Mouse (Mus musculus) mouse trophoblast stem cell (cell line): ENCODE data around the gene Slc25a53.
"Not testable (repeated sequence)": the region's sequence is repeated elsewhere in the genome, so short reads cannot be mapped to it uniquely, and the experiment has no call there.

Experiments used
- in situ Hi-C, 2 experiments: fragments of 300-500 bp; cut with MseI, MboI; formaldehyde crosslinking; loops; 2 replicates in 1 of 2; 3 replicates in 1 of 2; pipeline ENCODE4 v1.15.1; 2025

Slc25a53 gene

GRCm38 (mm10) chrX:137038000-137038483 is at the start of gene Slc25a53:
TSS of gene Slc25a53 (minus strand) at chrX:137038302.
- in situ Hi-C loops: no loop called here

GRCm38 (mm10) chrX:137063202-137063601 is 25.1 kb upstream of the Slc25a53 start:
- in situ Hi-C loops: no loop called here

GRCm38 (mm10) chrX:137049425-137050225 is 11.5 kb upstream of the Slc25a53 start, which contains the start of gene Fam199x:
TSS of gene Fam199x (plus strand) at chrX:137049594.
- in situ Hi-C loops: no loop called here

- in situ Hi-C loops: no loop called here
Measured at GRCm38 (mm10) chrX:137049060-137049424, 10.9 kb upstream of the Slc25a53 start.

GRCm38 (mm10) chrX:137038502-137038901 is 400 bp upstream of the Slc25a53 start:
- in situ Hi-C loops: no loop called here

GRCm38 (mm10) chrX:137037470-137037999 is 567 bp downstream of the Slc25a53 start:
- in situ Hi-C loops: no loop called here

GRCm38 (mm10) chrX:137034322-137034721 is 3.8 kb downstream of the Slc25a53 start:
- in situ Hi-C loops: no loop called here

GRCm38 (mm10) chrX:137031726-137032125 is 6.4 kb downstream of the Slc25a53 start:
- in situ Hi-C loops: no loop called here

- in situ Hi-C loops: no loop called here
Measured at GRCm38 (mm10) chrX:137030916-137031315, 7.2 kb downstream of the Slc25a53 start.

GRCm38 (mm10) chrX:137019310-137019709 is 18.8 kb downstream of the Slc25a53 start:
- in situ Hi-C loops: no loop called here

GRCm38 (mm10) chrX:137017668-137018067 is 20.4 kb downstream of the Slc25a53 start:
- in situ Hi-C loops: no loop called here

GRCm38 (mm10) chrX:137015099-137015709 is 22.9 kb downstream of the Slc25a53 start:
- in situ Hi-C loops: no loop called here

GRCm38 (mm10) chrX:136996256-136996655 is 41.8 kb downstream of the Slc25a53 start:
- in situ Hi-C loops: no loop called here

- in situ Hi-C loops: no loop called here
Measured at GRCm38 (mm10) chrX:136993641-136994040, 44.5 kb downstream of the Slc25a53 start.

- in situ Hi-C loops: no loop called here
Measured at GRCm38 (mm10) chrX:136992978-136993547, 45.0 kb downstream of the Slc25a53 start, which contains the start of gene Zcchc18. TSS of gene Zcchc18 (plus strand) at chrX:136993155.

GRCm38 (mm10) chrX:136992191-136992965 is 45.7 kb downstream of the Slc25a53 start:
- in situ Hi-C loops: no loop called here

GRCm38 (mm10) chrX:136991274-136991673 is 46.8 kb downstream of the Slc25a53 start:
- in situ Hi-C loops: no loop called here

- in situ Hi-C loops: no loop called here
Measured at GRCm38 (mm10) chrX:136986039-136986438, 52.1 kb downstream of the Slc25a53 start.

- in situ Hi-C loops: no loop called here
Measured at GRCm38 (mm10) chrX:136978616-136979015, 59.5 kb downstream of the Slc25a53 start.

- in situ Hi-C loops: no loop called here
Measured at GRCm38 (mm10) chrX:136976424-136977084, 61.5 kb downstream of the Slc25a53 start, which contains the start of the genes Tmsb15l and Tmsb15b1. TSS of gene Tmsb15l (minus strand) at chrX:136976869. TSS of gene Tmsb15b1 (minus strand) at chrX:136976874.

GRCm38 (mm10) chrX:136975397-136975796 is 62.7 kb downstream of the Slc25a53 start, which contains the start of gene Tmsb15b2:
TSS of gene Tmsb15b2 (minus strand) at chrX:136975497.
- in situ Hi-C loops: not testable (repeated sequence)
